Mouse (Mus musculus) macrophage (primary cell): ENCODE results near the gene Sgip1. TPM values are rescaled to one million over a fixed set of nuclear protein-coding genes. Genes with fewer than 3 reads are reported as not detected.

Experiments used
- H3K27ac ChIP-seq: fragments of 350-480 bp; formaldehyde crosslinking; 2 replicates; pipeline ENCODE4 v1.9.0; 2021
- H3K36me3 ChIP-seq: fragments of 350-480 bp; formaldehyde crosslinking; 2 replicates; pipeline ENCODE4 v1.9.0; 2021; ENCODE audit errors: inconsistent target
- H3K4me3 ChIP-seq: fragments of 350-480 bp; formaldehyde crosslinking; 2 replicates; pipeline ENCODE4 v1.9.0; 2021; ENCODE audit errors: inconsistent target
- H3K79me2 ChIP-seq: fragments of 350-480 bp; formaldehyde crosslinking; 2 replicates; pipeline ENCODE4 v1.9.0; 2021; ENCODE audit errors: inconsistent target
- WGBS: methylation state at CpG from one replicate; pipeline ENCODE4 v1.1.7; 2026; ENCODE audit warnings: inconsistent platforms; ENCODE audit not compliant: missing documents; 5-methylcytosine and 5-hydroxymethylcytosine counted together
- polyA plus RNA-seq: library from polyadenylated mRNA; stranded (reverse); fragments of 250-400 nt; gene quantifications from 3 replicates; pipeline ENCODE4 v1.2.4, GENCODE M21; 2018; ENCODE audit warnings: inconsistent platforms

The Sgip1 gene
- polyA plus RNA-seq, 1 experiment from 2014 or later = 0.33 TPM

DNA sequence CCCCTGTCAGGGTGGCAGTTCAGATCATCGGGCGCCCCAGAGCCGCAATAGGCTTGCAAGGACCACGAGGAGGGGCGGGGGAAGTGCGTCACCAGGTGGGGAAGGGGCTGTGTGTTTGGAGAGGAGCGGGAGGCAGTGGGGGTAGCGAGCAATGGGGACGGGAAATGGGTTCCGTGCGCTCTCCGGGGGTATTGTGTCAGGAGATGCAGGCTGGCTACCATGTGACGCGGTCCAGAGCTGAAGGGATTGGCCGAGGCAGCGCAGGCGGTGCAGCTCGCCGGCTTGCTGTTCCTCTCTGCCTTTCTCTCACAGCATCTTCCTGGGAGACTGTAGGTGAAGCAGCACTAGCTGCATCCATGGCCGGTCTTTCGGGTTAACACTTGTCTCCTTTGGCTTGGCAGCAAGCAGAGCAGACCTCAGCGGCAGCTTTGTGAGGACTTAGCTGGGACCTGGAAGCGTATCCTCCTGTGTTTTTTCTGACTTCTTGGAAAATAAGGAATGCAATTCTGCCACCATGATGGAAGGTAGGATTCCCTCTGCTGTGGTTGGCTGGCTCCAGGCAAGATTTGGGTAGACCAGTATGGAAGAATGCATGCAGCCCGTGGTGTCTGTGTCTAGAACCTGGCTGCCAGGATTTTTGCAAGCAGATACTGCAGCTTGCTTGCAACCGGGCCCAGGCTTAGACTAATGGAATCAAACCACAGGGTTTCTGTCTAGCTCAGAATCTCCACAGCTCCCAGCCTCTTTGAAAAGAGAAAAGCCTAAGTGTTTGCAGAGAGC, 19.1 kb downstream of the Sgip1 start:
- Histone ChIP-seq H3K27ac (no peak overlapping the region), H3K79me2 (no peaks in the 10 kb centered on the region), H3K36me3 (no peaks in the 10 kb centered on the region), H3K4me3 (peak overlapping the region; percentile 18)
- WGBS = 11% methylated on average over 25 of the region's 25 CpGs

DNA sequence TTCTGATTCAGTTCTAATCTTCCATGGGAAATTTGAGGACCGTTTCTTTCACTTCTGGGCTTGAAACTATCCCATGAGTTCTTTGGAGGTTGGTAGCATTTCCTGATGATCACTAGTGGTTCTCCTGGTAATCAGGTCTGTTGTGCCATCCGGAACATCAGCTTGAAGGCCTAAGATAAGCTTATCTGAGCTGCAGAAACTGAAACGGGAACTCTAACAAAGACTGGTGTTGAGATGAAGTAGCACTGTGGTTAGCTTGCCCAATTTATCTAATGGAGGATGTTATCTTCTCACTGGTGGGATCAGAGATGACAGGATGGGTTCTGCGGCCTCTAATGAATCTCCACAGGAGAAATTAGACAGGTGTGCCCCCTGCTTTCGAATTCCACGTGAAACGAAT, 21.0 kb downstream of the Sgip1 start:
- Histone ChIP-seq H3K4me3 (no peak overlapping the region), H3K79me2 (no peaks in the 10 kb centered on the region), H3K36me3 (no peaks in the 10 kb centered on the region), H3K27ac (no peak overlapping the region)
- 56% methylated on average over 7 of the region's 7 CpGs for WGBS

DNA sequence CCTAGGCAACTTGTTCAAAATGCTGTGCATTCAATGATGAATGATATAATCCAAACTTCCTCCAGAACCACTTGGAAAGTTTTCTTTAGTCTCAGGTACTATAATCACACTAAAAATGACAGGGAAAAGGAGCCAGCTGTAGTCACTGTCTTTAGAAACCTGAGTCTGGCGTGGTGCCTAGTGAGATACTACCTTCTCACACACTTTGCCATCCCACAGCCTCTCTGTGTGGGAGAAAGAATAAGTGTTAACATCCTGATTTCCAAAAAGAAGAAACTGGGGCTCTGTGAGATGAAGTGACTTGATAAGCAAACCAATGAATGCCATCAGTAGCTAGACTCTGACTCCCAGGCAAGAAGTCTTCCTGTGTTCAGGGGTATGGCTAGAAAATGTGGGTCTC, 28.0 kb downstream of the Sgip1 start:
- no peak overlapping the region for H3K27ac ChIP-seq
- WGBS = 70% methylated on average over 1 of the region's 1 CpGs

DNA sequence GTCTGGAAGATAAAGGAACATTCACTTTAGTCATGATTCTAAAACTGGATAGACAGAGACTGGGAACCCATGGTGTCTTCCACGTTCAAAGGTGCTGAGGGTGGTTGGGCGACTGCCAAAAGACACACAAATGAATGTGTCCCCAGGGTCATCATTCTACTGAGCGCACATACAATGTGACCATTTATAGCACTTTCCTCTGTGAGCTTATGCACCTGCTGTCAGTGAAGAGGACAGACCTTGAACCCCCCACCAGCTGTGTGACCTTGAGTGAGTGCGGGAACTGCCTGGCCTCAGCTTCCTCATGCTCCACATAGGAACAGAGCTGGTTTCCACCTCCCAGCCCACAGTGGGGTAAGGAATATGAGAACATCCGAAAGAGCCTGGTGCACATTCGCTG, 28.8 kb downstream of the Sgip1 start:
- no peaks in the 10 kb centered on the region for H3K36me3 ChIP-seq
- H3K4me3 ChIP-seq = no peak overlapping the region
- H3K79me2 ChIP-seq = no peaks in the 10 kb centered on the region
- WGBS = 90% methylated on average over 6 of the region's 6 CpGs
- H3K27ac ChIP-seq = no peak overlapping the region

More for the DNA sequence above, 28.0 kb downstream of the Sgip1 start:
- H3K4me3 ChIP-seq = no peak overlapping the region
- no peaks in the 10 kb centered on the region for H3K36me3 ChIP-seq
- no peaks in the 10 kb centered on the region for H3K79me2 ChIP-seq

DNA sequence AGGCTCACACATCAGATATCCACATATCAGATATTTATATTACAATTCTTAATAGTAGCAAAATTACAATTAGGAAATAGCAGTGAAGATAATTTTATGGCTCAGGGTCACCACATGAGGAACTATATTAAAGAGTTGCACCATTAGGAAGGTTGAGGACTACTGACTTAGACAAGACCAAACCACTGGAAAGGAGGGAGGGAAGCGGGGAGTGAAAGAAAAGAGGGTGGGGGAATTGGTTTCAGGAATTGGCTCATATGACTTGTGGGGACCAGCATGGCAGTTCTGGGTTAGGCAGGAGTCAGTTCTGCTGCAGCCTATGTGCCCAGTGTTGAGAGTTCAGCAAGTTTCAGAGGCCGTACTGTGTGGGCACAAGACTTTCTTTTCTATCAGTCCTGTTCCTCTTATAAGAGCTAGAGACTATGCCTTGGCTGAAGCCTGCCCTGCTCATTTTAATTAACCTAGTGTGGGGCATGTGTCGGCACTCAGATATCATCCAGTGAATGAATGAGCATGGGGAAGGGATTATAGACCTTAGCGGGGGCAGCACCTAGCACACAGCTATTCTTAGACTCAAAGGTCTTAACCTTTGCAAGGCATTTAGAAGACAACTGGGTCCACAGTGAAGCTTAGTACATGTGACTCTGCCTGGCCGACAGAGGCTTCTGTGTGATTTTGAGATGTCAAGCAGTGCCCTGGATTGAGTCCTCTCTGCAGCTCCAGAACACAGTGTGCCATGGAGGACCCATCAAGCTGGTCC, 30.7 kb downstream of the Sgip1 start:
- Histone ChIP-seq H3K4me3 (no peak overlapping the region), H3K79me2 (no peaks in the 10 kb centered on the region), H3K36me3 (no peaks in the 10 kb centered on the region), H3K27ac (no peak overlapping the region)
- WGBS = 74% methylated on average over 5 of the region's 5 CpGs

DNA sequence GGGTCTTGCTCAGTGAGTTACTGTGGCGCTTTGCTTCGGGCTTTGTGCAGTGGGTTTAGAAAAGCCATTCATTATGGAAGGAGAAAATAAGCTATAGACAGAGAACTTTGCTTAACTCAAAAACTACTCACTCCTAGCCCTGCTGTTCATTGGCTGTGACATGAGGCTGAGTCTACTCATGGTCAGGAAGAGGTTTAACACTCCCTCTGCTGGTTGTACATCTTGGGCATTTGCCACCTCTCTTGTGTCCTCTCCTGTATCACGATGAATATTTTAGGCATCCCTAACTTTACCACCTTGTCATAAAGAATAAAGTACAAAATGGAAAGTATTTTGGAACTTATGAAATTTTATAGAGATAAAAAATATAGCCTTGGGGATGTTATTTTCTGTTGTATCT, 32.1 kb downstream of the Sgip1 start:
- no peaks in the 10 kb centered on the region for H3K79me2 ChIP-seq
- no peaks in the 10 kb centered on the region for H3K36me3 ChIP-seq
- no peak overlapping the region for H3K4me3 ChIP-seq
- 97% methylated on average over 3 of the region's 3 CpGs for WGBS
- H3K27ac ChIP-seq = no peak overlapping the region

DNA sequence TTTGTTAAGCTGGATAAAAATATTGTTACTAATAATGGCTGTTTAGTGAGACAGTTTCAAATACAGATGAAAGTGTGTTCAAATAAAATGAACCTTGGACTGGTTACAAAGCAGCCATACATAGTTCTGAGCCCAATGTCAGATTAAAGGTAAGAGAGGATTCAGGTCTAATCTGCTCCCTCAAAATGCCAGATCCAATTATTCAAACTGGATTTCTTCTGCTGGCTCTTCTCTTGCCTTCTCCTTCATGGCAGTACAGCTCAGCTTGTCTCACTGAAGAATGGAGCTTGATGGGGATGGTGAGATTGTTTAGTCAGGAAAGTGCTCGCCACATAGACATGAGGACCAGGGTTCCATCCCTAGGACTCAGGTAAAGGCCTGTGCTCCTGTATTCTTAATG, 32.7 kb downstream of the Sgip1 start:
- H3K79me2 ChIP-seq = no peaks in the 10 kb centered on the region
- H3K27ac ChIP-seq = no peak overlapping the region
- H3K4me3 ChIP-seq = no peak overlapping the region
- 92% methylated on average over 1 of the region's 1 CpGs for WGBS
- H3K36me3 ChIP-seq = no peaks in the 10 kb centered on the region

DNA sequence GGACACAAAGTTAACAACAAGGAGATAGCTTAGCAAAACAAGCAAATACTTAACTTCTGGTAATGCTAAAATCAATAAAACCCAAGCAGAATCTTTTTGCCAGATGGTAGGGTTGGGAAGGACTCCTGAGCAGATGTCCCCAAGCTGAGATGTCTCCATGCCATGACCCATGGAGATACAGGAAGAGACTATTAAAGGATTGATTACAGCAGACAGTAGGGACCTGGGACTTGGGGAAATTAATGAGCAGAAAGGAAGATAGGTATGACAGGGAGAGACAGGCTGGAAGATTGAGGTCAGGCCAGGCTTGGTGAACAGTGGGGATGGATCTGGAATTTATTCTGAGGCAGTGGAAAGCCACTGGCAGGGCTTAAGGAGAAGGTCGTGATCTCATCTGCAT, 33.5 kb downstream of the Sgip1 start:
- Histone ChIP-seq H3K27ac (no peak overlapping the region), H3K36me3 (no peaks in the 10 kb centered on the region), H3K4me3 (no peak overlapping the region), H3K79me2 (no peaks in the 10 kb centered on the region)
- WGBS = 88% methylated on average over 1 of the region's 1 CpGs

DNA sequence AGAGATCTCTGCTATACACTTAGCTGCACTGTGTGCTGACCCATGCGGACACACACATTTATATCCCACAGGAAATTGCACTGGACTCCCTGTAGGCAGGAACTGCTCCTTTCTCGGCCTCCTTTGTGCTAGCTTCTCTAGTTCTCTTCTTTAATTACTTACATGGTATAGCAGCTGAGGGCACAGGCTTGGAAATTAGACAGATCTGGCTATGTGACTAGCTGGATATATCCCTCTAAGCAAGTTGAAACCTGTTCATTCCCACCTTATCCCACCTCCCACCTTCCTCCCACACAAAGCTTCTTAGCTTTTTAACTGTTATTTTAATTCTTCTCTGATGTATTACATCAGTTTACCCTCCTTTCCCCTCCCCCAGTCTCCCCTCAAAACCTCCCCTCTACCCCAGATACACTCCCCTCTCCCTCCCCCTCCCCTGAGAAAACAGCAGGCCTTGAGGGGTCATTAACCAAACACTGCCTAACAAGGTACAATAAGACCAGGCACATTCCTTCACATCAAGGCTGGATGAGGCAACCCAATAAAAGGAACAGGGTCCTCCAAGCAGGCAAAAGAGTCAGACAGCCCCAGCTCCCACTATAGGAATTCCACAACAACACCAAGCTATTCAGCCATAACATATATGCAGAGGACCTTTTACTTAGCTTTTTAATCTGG, 34.6 kb downstream of the Sgip1 start:
- WGBS = 95% methylated on average over 2 of the region's 2 CpGs
- Histone ChIP-seq H3K79me2 (no peaks in the 10 kb centered on the region), H3K36me3 (no peaks in the 10 kb centered on the region), H3K4me3 (no peak overlapping the region), H3K27ac (no peak overlapping the region)

DNA sequence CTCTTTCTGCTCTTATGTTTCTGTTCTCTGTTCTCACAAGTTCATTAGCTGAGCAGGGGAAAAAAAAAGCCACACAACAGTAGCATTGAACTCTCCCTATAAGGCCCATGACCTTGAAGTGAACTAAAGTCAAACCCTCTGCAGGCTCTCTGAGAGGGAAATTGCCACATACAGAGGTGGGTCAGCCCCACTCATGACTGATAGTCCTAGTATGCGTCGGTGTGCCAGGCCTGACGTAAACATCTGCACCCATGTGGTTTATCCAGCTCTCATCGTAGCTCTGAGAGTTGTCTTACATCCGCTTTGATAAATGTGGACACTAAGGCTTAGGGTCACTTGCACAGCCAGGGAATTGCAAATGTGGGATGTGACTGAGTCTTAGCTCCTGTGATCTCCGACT, 38.8 kb downstream of the Sgip1 start:
- no peak overlapping the region for H3K4me3 ChIP-seq
- H3K27ac ChIP-seq = no peak overlapping the region
- WGBS = 79% methylated on average over 6 of the region's 6 CpGs
- no peaks in the 10 kb centered on the region for H3K36me3 ChIP-seq
- H3K79me2 ChIP-seq = no peaks in the 10 kb centered on the region

DNA sequence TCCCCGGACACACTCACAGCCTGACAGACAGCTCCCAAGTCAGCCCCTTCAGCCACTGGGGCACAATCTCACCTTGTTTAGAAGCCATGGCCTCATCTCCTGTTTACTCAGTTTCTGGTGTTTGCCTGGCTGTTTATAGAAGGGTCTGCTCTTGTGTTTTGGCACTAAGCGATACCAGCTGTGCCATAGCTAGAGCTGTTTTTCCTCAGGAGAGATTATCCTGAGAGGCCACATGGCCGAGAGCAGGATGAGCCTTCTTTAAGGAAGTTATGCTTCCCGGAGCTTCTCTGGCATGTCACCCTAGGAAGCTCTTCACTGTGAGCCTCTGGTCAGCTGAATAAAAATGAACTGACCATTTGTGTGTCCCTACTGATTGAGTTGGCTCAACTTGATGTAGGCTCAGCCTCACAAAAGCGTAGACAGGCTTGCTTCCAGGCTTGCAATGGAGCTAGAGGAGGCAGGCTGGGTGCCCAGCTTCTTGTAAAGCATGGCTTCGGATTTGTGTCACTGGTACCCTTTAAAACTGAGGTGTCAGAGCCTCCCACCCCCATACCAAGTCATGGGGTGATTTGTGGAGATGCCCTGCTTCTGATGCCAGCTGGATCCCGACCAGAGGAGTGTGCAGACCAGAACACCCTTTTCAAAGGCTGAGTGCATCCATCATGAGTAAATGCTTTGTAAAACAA, 42.1 kb downstream of the Sgip1 start:
- WGBS = 77% methylated on average over 7 of the region's 7 CpGs
- Histone ChIP-seq H3K4me3 (no peak overlapping the region), H3K27ac (no peak overlapping the region), H3K36me3 (no peaks in the 10 kb centered on the region), H3K79me2 (no peaks in the 10 kb centered on the region)

DNA sequence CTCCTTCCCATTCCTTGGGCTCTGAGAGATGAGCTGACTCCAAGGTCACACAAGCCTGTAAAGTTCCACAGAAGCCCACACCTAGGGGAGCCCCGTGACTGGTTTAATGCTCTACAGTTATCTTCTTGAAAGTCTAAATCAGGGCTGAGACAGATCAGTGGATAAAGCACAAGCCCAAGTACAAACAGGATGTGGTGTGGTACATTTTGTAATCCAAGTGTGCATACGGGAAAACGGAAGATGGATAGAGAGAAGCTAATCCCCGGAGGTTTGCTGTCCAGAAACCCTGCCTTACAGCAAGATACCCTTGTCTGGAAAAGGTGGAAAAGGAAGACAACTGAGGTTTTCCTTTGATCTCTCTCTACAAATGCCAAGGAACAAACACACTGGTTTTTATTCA, 44.1 kb downstream of the Sgip1 start:
- Histone ChIP-seq H3K36me3 (no peaks in the 10 kb centered on the region), H3K4me3 (no peak overlapping the region), H3K27ac (no peak overlapping the region), H3K79me2 (no peaks in the 10 kb centered on the region)
- 36% methylated on average over 4 of the region's 4 CpGs for WGBS

DNA sequence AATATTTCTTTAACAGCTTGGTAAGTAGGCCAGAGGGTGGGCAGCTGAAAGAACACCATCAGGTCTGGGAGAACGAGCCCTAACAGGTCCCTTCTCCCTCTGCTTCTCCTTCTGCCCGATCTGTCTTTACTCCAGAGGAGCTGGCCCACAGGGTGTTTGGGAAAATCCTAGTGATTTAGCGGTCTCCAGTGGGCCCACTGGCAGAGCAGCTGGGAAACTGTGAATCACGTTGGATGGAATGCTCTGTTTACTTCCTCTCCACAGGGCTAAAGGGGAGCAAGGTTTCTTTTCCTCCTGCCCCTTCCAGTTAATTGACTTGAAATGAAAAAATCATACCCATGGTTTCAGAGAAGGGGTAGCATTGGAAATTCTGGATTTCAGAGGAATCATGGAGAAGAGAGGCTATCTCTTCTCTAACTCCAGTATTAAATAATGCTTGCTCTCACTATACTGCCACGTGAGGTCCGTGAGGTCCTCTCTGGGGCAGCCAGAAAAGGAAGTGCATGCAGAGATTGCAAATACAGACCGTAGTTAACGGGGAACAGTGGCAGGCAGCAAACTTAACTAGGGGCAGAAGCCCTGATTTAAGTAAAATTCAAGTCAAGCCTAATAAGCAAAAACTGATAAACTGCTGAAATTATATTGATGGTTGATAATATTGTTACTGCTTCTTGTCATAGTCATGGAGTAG, 51.1 kb downstream of the Sgip1 start:
- 36% methylated on average over 8 of the region's 8 CpGs for WGBS
- peak overlapping the region; percentile 24; the same call in 1 of the 2 replicates for H3K27ac ChIP-seq
- no peak overlapping the region for H3K4me3 ChIP-seq
- H3K79me2 ChIP-seq = no peaks in the 10 kb centered on the region
- H3K36me3 ChIP-seq = no peaks in the 10 kb centered on the region

DNA sequence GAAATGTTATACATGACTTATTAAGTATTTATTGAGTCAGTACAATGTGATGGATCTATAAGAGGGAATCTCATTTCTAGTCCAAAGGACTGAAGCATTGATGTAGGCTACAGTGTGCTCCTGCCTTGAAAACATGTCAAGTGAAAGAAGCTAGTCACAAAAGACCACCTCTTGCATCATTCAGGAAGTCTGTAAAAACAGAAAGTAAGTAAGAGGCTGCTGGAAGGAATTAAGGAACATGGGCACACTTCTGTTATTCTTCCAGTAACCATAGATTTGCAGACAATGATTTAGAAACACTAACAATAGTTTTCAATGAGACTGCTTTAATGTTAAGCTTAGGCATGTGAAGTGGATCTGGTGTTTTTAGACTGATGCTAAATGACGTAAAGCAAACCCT, 60.4 kb downstream of the Sgip1 start:
- 57% methylated on average over 1 of the region's 1 CpGs for WGBS
- Histone ChIP-seq H3K36me3 (no peaks in the 10 kb centered on the region), H3K4me3 (no peak overlapping the region), H3K79me2 (no peaks in the 10 kb centered on the region), H3K27ac (no peak overlapping the region)
